Mouse (Mus musculus) G1E (cell line): ENCODE data around the gene Egr2.

Experiments used
- CTCF ChIP-seq: IDR thresholded peaks from 2 replicates; pipeline ENCODE4 v1.5.1; 2012; ENCODE audit warnings: low read depth, low read length, inconsistent platforms, mixed read lengths
- TAL1 ChIP-seq: conservative IDR thresholded peaks from 2 replicates; pipeline ENCODE4 v1.6.1; 2012; ENCODE audit warnings: low read depth, low read length, inconsistent platforms, mixed read lengths

GRCm38 (mm10) chr10:67536621-67537141 lies 1.4 kb downstream of the Egr2 start:
- TF ChIP-seq CTCF (no peak), TAL1 (no peak)
